Mouse (Mus musculus) E14TG2a.4 (cell line): Measurements from ENCODE around the gene Gm6583.

Experiments used
- H3K27me3 ChIP-seq: 2 replicates; pipeline ENCODE4 v1.6.1; 2014; ENCODE audit warnings: low read length, control low read depth; ENCODE audit not compliant: insufficient read depth
- H3K36me3 ChIP-seq: 2 replicates; pipeline ENCODE4 v1.6.1; 2014; ENCODE audit warnings: low read length, control low read depth; ENCODE audit not compliant: insufficient read depth
- H3K4me1 ChIP-seq: replicated peaks from 2 replicates; pipeline ENCODE4 v1.6.1; 2014; ENCODE audit warnings: low read depth, low read length, control low read depth
- H3K4me3 ChIP-seq: replicated peaks from 2 replicates; pipeline ENCODE4 v1.5.1; 2014; ENCODE audit warnings: mild to moderate bottlenecking, low read length
- H3K9me3 ChIP-seq: 2 replicates; pipeline ENCODE4 v1.6.1; 2014; ENCODE audit warnings: low read length, control low read depth
- CTCF ChIP-seq: conservative IDR thresholded peaks from 2 replicates; pipeline ENCODE4 v1.5.1; 2014; ENCODE audit warnings: low read length
- NANOG ChIP-seq: IDR thresholded peaks from 2 replicates; pipeline ENCODE4 v1.6.1; 2014; ENCODE audit warnings: borderline replicate concordance, low read length, mixed read lengths
- POU5F1 ChIP-seq: IDR thresholded peaks from 2 replicates; pipeline ENCODE4 v1.6.1; 2014; ENCODE audit warnings: low read length, borderline replicate concordance

The Gm6583 gene

DNA sequence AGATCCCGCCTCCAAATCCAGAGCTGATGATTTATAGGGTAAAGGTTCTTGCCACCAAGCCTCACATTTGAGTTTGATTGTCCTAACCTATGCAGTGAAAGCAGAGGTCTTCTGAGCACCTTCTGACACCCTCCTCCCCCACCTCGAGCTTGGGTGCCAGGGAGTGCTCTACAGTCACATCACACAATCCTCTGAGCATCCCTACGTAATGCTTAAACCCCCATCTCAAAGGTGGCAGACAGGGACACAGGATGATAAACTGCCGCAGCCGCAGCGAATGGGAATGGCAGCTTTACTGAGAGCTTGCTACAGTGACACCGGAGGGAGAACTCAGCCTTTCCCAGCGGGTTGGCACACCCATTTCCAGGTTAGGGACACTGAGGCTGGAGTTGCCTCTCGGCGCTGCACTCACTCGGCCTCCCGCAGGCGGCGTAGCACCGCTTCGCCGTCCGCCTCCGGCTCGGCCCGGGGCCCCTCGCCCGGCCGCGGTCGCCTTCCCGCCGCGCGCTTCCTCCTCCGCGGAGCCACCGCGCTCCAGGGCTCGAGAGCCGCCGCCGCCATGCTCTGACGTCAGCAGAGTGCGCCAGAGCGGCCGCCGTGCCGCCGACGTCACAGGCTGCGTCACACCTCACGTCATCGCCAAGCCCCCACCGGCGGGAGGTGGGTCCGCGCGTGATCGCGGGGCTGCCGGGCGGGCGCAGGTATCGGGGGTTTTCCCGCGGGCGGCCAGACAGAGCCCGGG, 13.2 kb downstream of the Gm6583 start, which contains the start of the genes Srrd and Hps4:
Gene Srrd, minus strand, starts transcription at position 578 of the 742 bp plus-strand sequence.
Gene Hps4, plus strand, starts transcription at position 621 of the 742 bp plus-strand sequence.
- TF ChIP-seq NANOG, result no peak
- no peak for TF ChIP-seq CTCF
- no peak for TF ChIP-seq POU5F1

GRCm38 (mm10) chr5:112339215-112339614, 16.6 kb downstream of the Gm6583 start:
- H3K36me3 ChIP-seq, result peaks cover 69% of the 10 kb centered on the region
- no peak overlapping the region for H3K4me3 ChIP-seq
- H3K9me3 ChIP-seq, result no peaks in the 10 kb centered on the region
- peaks cover 28% of the 10 kb centered on the region for H3K4me1 ChIP-seq
- no peaks in the 10 kb centered on the region for H3K27me3 ChIP-seq
- TF ChIP-seq CTCF (no peak), POU5F1 (no peak), NANOG (no peak)

More for the DNA sequence above, 13.2 kb downstream of the Gm6583 start, which contains the start of the genes Srrd and Hps4:
- Histone ChIP-seq H3K36me3 (peaks cover 66% of the 10 kb centered on the region), H3K27me3 (no peaks in the 10 kb centered on the region), H3K4me1 (peaks cover 26% of the 10 kb centered on the region), H3K9me3 (no peaks in the 10 kb centered on the region), H3K4me3 (peak within 1 kb of the TSS; percentile 96)

- Histone ChIP-seq H3K4me1 (peaks cover 25% of the 10 kb centered on the region), H3K4me3 (no peak overlapping the region), H3K9me3 (no peaks in the 10 kb centered on the region), H3K27me3 (no peaks in the 10 kb centered on the region), H3K36me3 (peaks cover 91% of the 10 kb centered on the region)
- TF ChIP-seq NANOG, result no peak
- TF ChIP-seq POU5F1, result no peak
- TF ChIP-seq CTCF, result no peak
Observed at GRCm38 (mm10) chr5:112337004-112337403, 18.8 kb downstream of the Gm6583 start.

GRCm38 (mm10) chr5:112335473-112335872, 20.4 kb downstream of the Gm6583 start:
- Histone ChIP-seq H3K4me3 (no peak overlapping the region), H3K27me3 (no peaks in the 10 kb centered on the region)
- TF ChIP-seq NANOG, result no peak
- no peak for TF ChIP-seq POU5F1
- peak; percentile 72 for TF ChIP-seq CTCF

DNA sequence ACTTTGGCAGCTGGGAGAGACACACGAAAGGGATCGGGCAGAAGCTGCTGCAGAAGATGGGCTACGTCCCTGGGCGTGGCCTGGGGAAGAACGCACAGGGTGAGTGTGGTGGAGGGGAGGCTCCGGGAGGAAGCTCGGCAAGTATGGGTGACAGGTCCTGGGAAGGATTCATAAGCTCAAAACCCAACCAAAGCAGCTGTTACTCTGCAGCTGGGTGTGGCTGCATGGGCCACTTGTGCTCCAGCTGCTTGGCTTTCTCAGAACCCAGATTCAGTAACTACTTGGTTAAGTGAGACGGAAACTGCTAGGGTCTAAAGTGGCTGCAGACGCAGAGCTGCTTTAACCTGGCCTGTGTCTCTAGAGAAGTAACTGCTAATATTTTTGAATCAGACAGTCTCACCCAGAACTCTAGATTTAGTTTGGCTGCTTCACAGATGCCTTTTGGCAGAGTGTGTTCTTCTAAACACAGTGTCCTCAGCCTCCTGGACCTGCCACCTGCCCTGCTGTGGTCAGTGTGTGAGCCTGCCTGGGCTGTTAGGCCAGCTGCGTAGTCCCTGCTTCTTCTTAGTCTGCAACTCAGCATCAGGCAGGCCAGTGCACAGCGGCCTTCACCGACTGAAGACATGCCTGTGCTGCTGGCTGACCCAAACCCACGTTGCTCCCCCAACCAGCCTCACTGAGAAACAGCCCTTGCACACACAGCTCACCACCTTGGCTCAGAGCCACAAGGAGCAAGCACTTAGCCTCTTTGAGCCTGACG, 25.8 kb downstream of the Gm6583 start:
- TF ChIP-seq POU5F1, result no peak
- TF ChIP-seq CTCF, result no peak
- no peak for TF ChIP-seq NANOG
- Histone ChIP-seq H3K9me3 (no peaks in the 10 kb centered on the region), H3K27me3 (no peaks in the 10 kb centered on the region), H3K4me3 (no peak overlapping the region), H3K36me3 (peaks cover 77% of the 10 kb centered on the region), H3K4me1 (peaks cover 39% of the 10 kb centered on the region)

More at GRCm38 (mm10) chr5:112335473-112335872, 20.4 kb downstream of the Gm6583 start:
- Histone ChIP-seq H3K36me3 (peaks cover 99% of the 10 kb centered on the region), H3K4me1 (peaks cover 12% of the 10 kb centered on the region), H3K9me3 (no peaks in the 10 kb centered on the region)

DNA sequence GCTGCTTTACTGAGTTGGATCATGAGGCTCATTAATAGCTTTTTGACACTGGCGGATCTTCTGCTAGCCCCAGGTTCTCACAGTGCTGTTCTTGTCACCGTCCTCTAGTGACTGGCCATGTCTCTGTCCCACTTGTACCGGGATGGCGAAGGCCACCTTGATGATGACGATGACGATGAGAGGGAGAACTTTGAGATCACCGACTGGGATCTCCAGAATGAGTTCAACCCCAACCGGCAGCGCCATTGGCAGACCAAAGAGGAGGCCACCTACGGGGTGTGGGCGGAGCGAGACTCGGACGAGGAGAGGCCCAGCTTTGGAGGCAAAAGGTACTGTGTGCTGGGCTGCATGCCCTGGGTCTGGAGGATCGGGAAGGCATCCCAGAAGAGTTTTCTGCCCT, 28.0 kb downstream of the Gm6583 start:
- H3K9me3 ChIP-seq, result no peaks in the 10 kb centered on the region
- TF ChIP-seq NANOG, result no peak
- TF ChIP-seq POU5F1, result no peak
- no peak for TF ChIP-seq CTCF
- H3K4me3 ChIP-seq, result no peak overlapping the region
- peaks cover 55% of the 10 kb centered on the region for H3K36me3 ChIP-seq
- H3K4me1 ChIP-seq, result peaks cover 44% of the 10 kb centered on the region
- no peaks in the 10 kb centered on the region for H3K27me3 ChIP-seq

- no peaks in the 10 kb centered on the region for H3K27me3 ChIP-seq
- H3K36me3 ChIP-seq, result peaks cover 42% of the 10 kb centered on the region
- H3K4me1 ChIP-seq, result peaks cover 37% of the 10 kb centered on the region
- TF ChIP-seq CTCF, result no peak
- H3K9me3 ChIP-seq, result no peaks in the 10 kb centered on the region
- H3K4me3 ChIP-seq, result peak overlapping the region; percentile 99
Observed at GRCm38 (mm10) chr5:112326446-112327009, 29.3 kb downstream of the Gm6583 start.

DNA sequence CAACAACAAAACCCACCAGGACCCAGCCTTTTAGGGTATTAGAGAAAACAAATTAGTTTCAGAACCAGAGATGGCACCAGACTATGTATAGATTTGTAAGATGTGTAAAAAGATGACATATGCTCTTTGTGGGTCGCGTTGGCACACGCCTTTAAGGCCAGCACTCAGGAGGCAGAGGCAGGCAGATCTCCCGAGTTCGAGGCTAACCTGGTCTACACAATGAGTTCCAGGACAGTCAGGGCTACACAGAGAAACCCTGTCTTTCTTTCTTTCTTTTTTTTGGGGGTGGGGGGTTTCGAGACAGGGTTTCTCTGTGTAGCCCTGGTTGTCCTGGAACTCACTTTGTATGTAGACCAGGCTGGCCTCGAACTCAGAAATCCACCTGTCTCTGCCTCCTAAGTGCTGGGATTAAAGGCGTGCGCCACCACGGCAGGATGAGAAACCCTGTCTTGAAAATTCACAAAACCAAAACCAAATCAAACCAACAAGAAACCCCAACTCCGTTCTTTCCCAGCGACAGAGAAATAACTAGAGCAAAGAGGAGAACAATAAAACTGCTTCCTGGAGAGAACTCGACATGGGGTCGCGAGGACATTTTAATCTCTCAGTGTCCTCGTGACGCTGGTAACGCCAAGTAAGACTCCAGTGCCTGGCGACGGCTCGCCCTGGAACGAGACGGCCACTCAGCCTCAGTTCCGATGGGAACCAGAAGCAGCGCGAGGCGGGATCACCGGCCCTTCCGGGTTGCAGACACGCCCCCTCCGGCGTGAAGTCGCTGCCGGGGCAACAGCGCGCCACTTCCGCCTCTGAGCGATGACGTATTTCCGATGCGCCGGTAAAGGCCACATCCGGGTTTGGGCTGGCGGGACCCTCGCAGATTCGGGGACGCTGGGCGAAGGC, 30.0 kb downstream of the Gm6583 start, which contains the start of gene Tfip11:
Gene Tfip11, plus strand, starts transcription at position 813 of the 900 bp plus-strand sequence.
- peak within 1 kb of the TSS; percentile 99 for H3K4me3 ChIP-seq
- H3K9me3 ChIP-seq, result no peaks in the 10 kb centered on the region
- peaks cover 35% of the 10 kb centered on the region for H3K36me3 ChIP-seq
- no peaks in the 10 kb centered on the region for H3K27me3 ChIP-seq
- no peak for TF ChIP-seq CTCF
- no peak for TF ChIP-seq POU5F1
- TF ChIP-seq NANOG, result no peak
- H3K4me1 ChIP-seq, result peaks cover 39% of the 10 kb centered on the region
